Mouse (Mus musculus) left cerebral cortex, postnatal 14 days (tissue): ENCODE results near the gene Fancc. TPM values are rescaled to one million over a fixed set of nuclear protein-coding genes. Genes with fewer than 3 reads are reported as not detected.
A peak's percentile ranks its signal among the peaks of the same experiment; 100 is the strongest.

Source experiments
- DNase-seq, 2 experiments: peaks; one replicate each; pipeline ENCODE4 v3.0.0; 2021 to 2022; ENCODE audit warnings: low spot score in 2 of 2, mixed read lengths in 1 of 2
- intact Hi-C: fragments of 180-260 bp; cut with DNase I; formaldehyde crosslinking; loops from one replicate; pipeline ENCODE4 v1.15.1; 2025
- total RNA-seq, 2 experiments: library from RNA; stranded (reverse); gene quantifications; 2 replicates each; pipeline ENCODE4 v1.2.3; 2021

Gene Fancc
- total RNA-seq, 2 experiments from 2014 or later = 5.4 to 5.6 TPM

DNA sequence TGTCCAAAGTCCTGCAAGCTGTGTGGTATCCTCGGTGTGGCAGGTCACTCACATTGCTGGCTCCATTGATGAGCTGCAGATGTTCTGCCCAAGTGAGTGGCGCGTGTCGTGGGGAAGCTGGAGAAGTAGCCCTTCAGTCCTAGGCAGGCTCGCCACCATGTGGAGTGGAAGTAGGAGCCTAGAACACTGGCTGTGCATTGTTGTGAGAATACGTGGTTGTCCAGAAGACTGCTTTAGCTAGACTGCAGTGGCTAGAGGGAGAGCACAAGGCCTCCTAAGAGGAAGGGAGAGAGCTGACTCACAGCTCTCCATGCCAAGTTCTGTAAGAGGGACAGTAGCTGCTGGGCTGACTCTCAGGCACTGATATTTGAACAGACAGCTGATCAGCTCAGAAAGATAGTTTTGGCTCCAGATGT, 238.9 kb downstream of the Fancc start:
- intact Hi-C loops = no loop called here
- DNase-seq = no peak

DNA sequence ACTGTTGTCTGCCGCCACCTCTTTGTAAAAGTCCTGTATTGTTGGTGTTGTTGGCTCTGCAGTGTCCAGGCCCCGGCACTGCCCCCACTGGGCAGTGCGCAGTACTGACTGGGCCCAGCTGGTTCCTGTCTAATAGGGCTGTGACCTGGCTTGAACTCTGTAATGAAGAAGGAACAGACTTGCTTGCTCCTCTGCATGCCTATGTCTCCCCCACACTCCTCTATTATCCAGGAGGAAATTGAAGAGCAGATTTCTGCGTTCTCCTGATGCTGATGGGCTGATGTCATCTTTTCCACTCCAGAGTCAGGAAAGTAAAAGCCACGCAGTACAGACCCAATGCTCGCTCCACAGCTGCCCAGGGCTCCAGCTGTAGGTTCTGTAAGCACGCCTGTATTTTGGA, 240.3 kb downstream of the Fancc start:
- no peak for DNase-seq
- intact Hi-C loops = no loop called here

DNA sequence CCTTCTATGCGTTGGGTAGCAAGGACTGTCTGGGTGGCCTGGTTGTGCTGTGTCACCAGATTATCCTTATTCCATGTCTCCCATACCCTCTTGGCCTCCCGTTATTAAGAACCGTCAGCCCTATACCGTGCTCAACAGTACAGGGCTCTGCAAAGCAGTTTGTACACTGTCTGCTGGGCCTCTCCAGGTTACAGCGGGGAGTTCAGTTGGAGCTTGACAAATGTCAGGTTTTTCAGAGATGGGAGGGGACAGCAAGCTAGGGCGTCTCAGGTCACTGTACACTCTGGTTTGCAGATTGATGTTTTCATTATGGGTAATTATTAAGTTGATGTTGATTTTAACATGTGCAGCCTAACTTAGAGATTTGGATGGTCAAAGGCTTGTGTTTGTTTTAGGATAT, 240.9 kb downstream of the Fancc start:
- DNase-seq = no peak
- intact Hi-C loops = no loop called here

DNA sequence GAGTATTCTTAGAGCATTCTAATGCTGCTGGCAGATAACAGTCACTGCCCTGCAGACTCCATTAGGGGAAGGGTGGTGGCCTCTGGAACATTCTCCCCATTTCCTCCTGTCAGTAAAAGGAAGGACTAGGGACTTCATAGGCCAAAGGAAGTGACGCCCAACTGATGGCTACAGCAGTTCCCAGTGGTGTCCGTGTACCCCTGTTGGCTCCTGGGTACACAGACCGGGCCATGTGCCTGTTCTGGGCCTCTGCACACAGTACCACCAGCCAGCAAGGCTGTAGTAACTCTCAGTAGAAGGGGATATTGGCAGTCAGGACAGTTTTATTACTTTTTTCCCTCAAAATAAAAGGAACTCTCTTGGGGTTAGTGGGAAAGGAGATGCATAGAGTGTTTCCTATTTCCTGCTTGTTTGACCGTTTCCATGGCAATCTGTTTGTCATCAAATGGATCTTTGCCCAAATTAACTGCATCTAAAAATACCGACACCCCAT, 241.5 kb downstream of the Fancc start:
- no peak for DNase-seq
- intact Hi-C loops = no loop called here

DNA sequence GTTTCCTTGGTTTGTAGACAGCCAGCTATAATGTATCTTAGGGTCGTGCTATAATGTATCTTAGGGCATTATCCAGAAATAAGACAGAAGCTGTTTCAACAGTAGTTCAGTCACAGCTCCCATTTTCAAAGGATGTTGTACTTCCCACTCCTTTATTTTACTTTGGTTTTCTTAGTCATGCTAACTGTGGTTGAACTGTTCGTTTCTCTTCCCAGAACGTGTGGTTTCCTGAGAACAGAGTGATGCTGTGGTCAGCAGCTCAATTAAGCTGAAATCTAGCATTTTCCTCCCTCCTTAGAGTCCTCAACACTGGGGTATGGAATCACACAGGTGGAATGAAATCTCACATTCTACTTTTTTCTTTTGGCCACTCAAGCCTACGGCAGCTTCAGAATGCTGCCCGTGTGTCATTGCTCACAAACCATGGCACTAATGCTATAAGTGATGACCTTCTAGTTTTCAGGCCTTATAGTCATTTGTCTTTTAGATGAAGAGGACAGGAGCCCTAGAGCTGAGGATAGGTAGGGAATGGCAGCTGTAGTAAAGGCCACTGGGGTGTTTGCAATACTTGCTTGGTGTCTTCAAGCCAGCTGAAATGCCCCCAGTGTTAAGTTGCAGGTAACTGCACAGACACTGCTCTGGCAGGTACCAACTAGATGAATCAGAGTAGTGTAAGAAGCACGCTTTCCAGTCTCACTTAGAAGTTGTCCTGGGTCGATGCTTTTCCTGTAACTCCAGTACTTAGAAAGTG, 243.0 kb downstream of the Fancc start:
- intact Hi-C loops = no loop called here

DNA sequence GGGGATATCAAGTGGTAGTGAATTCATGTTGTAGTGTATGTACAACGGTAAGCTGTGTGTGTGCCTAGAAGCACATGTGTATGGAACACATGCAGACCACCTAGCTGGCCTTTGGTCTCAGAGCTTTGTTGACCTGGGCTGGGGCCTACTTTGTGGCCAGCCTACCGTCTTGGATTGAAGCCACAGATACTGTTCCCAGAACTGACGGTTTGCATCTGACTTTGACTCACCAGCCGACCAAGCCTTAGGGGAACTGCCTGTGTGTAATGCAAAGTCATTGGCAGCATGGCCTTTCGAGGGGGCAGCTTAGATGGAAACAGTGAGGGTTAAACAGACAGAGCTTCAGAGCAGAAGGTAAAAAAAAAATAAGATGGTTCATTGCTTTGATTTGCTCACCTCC, 243.9 kb downstream of the Fancc start:
- no peak for DNase-seq
- intact Hi-C loops = no loop called here

More for the DNA sequence above, 243.0 kb downstream of the Fancc start:
- DNase-seq = no peak

DNA sequence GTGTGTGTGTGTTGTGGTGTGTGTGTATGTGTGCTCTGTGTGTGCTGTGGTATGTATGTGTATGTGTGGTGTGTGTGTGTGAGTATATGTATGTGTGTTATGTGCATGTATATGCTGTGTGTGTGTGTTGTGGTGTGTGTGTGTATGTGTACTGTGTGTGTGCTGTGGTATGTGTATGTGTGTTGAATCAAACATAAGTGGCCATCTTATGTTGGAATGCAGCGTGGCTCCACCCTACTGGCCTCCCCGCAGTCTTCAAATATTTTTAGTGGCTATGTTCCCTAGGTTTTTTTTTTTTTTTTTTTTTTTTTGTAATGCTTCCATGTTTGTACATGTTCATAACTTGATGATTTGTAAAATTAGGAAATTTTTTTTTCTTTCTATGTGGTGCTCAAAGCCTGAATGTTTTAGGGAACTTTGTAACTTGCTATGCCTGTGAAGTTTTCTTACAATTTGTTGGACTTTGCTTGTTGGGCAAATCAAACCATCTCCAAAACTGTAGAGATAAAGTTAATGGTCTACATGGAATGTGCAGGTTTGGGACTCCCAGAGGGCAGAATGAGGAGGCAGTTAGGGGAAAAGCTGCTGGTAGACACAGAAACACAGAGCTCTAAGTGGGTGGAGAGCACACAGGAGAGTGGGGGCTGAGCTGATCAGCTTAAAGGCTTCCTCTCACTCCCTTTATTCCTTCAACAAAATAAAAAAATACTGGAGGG, 244.6 kb downstream of the Fancc start:
- intact Hi-C loops = no loop called here

DNA sequence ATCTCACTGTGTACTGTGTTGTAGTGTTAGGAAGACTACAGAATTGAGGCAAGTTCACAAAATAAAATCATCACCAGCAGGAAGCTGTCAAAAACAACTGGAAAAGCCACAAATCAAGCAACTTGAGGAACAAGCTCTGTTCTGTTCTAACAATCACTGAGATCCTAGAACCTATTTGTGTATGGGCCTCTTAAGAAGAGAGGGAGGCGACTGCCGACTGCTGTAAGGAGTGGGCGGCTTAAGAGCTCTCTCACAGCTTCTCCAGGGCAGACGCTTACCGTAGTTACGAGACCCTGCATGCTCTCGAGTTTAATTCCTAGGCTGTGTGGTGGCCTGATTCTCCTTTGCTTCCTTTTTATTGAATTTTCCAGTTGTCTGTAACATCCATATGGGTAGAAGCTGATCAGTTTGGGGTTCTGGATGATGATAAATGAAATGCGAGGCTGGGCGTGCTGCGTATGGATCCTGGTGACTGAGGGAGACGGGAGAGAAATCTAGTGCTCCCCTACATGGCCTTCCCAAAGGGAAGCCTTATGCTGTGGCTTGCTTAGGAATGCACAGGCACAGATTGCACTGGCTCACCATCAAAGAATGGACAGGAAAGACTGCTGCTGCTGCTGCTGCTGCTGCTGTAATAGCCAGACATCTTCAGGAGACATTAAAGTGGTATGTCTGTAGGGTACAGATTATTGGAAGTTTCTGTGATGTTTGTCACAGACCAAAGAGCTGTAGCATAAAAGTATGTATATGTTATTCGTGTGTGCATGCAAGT, 245.8 kb downstream of the Fancc start:
- intact Hi-C loops = no loop called here
- peak in 1 of 2 experiments; percentile 56 for DNase-seq

More for the DNA sequence above, 244.6 kb downstream of the Fancc start:
- no peak for DNase-seq

DNA sequence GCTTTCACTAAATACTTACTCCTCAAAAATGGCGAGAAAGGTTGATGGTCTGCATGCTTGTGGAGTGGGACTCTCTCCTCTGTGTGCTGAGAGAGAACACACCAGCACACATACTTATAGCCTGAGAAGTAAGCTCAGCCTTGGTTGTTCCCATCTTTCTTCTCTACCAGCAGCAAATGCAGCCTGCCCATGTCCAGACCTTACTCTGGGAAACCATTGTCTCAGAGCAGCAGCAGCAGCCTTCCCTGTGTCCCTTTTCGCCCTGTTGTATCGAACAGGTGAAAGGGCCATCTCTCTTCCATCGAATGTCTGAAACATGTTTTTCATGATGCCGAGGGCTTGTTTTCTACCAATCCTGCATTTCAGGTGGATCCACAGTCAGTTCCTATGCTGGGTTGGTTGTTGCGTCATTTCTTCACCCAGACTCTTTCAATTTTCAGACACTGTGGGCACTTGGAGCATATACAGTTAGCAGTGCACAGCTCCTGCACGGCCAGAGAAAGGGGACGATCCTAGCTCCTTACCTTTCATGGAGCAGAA, 246.6 kb downstream of the Fancc start:
- DNase-seq = no peak
- intact Hi-C loops = no loop called here

DNA sequence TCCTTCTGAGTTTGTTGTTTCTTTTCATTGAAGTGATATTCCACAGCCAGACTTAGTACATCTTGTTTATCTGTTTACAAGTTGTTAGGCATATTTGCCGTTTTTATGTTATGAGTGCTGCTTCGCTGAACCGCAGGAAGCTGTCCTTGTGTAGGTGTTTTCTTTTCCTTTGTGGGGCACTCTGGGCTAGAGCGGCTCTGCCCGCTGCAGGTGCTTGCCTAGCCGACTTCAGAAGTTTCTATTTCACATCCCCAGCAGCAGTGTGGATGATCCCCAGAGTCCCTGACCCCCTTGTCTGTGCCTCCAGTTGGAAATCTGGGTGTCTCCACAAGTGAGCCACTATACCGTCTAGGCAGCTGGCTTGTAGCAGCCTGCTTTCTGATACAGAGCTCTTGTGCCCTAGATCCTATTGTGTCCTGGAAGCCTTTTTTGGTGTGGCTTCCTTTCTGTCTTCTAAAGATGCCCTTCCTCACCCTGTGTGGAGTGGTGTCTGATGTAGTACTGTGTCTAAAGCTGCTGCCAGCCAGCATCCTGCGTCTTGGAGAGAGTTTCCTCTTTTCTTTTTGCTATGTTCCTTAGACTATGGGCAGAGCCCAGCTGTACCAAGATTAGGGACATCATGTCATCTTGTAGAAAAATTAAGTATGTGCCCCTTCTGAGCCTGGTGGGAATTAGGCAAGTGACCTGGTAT, 247.2 kb downstream of the Fancc start:
- no peak for DNase-seq
- intact Hi-C loops = loop anchor here (10.0 kb wide), 1 partner anchor 205 kb away; no protein-coding TSS in a partner anchor

DNA sequence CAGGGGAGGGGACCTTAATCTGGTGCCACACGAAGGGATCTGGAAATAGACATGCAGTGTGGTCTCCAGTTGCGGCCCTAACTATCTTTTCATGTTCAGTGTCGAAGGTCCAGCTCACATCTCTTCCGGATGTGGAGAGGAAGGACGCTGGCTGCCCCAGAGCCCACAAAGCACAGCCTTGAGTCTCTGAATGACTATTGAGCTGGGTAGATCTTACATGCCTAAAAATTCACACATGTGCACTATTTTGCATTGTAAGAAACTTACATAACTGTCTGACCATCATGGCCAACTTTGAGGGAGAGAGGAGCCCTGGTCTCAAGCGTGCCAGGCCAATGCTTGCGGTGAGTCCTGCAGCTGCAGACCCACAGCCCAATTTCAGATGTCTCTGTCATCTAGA, 247.9 kb downstream of the Fancc start:
- intact Hi-C loops = loop anchor here (10.0 kb wide), 1 partner anchor 204 kb away; no protein-coding TSS in a partner anchor

DNA sequence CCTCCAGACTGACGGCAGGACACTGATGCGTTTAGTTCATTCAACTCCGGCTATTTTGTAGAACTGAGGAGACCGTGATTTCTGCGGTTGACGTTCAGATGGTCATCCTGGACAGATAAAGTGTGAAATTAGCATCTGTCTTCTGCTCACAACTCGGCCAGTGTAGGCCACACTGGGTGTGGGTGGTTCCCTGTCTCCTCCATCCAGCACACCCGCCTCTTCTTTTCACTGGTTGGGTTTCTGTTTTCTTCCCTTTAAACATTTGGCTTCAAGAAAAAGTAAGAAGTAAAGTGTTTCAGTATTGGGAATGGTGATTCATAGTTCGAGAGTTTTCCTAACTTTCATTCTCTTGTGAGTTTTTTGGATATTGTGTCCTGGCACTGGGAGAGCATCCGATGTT, 248.8 kb downstream of the Fancc start:
- intact Hi-C loops = loop anchor here (10.0 kb wide), 1 partner anchor 204 kb away; no protein-coding TSS in a partner anchor

More for the DNA sequence above, 247.9 kb downstream of the Fancc start:
- no peak for DNase-seq

DNA sequence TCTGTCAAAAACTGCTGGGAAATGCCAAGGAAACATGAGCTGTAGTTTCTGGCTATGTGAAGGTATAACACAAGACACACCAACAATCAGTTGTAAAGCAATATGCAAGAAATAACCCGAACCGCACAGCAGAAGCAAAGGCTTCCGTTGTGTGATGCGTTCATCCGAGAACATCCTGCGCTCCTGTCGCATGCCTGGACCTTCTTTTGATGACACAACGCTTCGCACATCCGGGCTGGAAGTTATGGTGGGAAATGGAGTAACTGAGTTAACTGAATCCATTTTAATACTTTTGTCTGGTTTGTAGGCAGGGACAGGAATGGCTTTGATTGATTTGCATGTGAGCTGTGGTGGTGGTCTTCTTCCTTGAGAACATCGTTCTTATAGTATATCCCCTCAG, 249.4 kb downstream of the Fancc start:
- DNase-seq = no peak
- intact Hi-C loops = loop anchor here (10.0 kb wide), 1 partner anchor 203 kb away; no protein-coding TSS in a partner anchor

More for the DNA sequence above, 248.8 kb downstream of the Fancc start:
- DNase-seq = no peak

DNA sequence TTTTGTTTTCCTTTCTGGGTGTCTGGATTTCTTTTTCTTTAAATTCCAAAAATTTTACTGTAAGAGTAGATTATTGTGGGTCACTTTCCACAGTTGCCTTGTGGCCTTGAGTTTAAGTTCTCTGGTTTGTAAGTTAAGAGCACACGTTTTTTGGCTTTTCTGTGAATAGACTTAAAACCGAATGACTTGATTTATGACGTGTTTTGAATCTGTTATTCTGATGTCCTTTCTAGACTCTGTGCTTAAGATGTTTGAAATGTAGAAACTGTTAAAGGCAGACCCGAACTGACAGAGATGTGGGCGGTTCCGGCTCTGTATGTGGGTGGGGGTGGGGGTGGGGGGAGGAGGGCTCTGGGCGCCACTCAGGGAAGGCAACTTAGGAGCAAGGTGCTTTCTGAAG, 250.0 kb downstream of the Fancc start:
- DNase-seq = no peak
- intact Hi-C loops = loop anchor here (10.0 kb wide), 1 partner anchor 202 kb away; no protein-coding TSS in a partner anchor

DNA sequence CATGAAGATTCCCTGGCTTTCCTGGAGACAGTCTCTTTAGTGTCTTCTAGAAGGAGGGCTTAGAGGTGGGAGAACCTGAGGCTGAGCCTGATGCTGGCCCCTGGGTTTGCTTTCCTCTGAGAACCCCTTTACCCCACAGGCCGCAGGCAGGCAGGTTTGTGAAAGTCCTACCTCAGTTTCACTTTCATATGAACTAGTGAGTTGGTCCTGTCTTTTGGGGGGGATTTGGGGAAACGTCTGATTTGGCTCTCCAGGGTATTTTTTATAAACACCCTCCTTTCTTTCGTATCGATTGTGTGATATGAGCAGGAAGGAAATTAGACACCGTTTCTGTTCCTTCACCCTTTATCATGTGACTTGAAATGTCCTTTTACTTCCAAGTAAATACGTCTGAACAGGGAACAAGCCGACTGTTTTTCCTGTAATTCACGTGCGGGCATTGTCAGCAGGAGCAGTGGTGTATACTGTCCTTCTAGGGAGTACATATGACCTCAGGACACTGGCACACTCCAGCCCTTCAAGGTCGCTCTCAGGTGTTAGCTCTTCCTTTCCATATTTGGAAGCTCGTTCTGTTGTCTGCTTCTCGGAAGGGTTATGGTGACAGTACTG, 250.6 kb downstream of the Fancc start:
- no peak for DNase-seq
- intact Hi-C loops = loop anchor here (10.0 kb wide), 1 partner anchor 202 kb away; no protein-coding TSS in a partner anchor

DNA sequence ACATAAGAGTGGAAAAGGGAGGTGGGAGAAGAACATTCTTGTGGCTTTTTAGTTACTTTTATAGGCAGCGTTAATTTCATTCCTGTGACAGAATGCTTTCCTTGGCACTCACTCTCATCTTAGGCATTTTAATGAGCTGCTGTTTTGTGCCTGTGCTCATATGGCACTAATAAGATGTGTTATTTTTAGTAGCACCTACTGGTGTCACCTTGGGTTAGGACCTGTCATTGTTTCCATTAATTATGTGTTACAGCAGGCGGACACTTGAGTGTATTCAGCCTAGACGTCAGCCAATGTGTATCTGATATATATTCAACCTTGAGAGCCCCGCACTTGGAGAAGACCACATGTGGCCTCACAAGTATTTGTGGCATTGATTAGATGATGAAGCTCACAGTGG, 251.3 kb downstream of the Fancc start:
- intact Hi-C loops = loop anchor here (10.0 kb wide), 1 partner anchor 201 kb away; no protein-coding TSS in a partner anchor
- no peak for DNase-seq

DNA sequence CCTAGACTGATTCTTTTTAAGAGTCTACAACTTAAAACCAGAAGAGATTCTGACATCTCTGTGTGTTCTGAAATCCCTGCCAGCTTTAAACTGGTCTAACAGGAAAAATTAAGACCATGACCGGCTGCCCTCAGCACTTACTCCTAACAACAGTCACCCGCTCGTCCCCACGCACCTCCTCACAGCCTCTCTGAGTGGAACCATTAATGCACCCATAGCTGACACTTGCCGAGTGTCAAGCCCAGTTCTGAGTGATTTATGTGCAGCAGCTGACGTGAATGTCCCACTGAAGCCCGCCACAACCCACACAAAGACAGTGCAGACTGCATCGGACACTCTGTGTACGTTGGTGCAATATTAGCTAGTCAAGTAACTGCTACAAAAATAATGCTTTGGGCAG, 251.9 kb downstream of the Fancc start:
- intact Hi-C loops = loop anchor here (10.0 kb wide), 1 partner anchor 200 kb away; no protein-coding TSS in a partner anchor
- DNase-seq = no peak

DNA sequence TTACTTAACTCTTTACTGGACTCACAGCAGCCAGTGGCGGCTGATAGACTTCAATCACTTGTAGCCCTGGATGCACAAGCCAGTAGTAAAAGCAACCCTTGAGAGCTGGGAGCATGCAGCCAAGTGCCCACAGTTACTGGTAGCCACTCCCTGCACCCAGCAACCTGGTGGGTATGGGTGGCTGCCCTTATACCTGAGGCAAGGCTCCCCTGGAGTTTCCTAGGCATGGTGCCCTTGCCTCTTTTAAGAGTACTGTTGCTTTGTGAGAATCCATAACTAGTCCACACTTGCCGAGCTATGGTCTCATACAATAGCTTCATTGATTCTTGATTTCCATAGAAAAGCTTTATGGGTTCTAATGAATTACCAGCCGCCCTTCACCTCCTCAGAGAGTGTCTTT, 252.7 kb downstream of the Fancc start:
- no peak for DNase-seq
- intact Hi-C loops = loop anchor here (5.0 to 10.0 kb wide), 2 partner anchors 88 to 200 kb away; no protein-coding TSS in a partner anchor
